Mouse (Mus musculus) heart, postnatal 0 days (tissue): ENCODE results near the gene Sec31b.

Experiments
- CTCF ChIP-seq: IDR thresholded peaks from 2 replicates; pipeline ENCODE4 v1.5.1; 2016; ENCODE audit warnings: antibody characterized with exemption, control low read depth, low read depth
- EP300 ChIP-seq: IDR thresholded peaks from 2 replicates; pipeline ENCODE4 v1.6.1; 2016; ENCODE audit warnings: antibody characterized with exemption, low read depth

- no peak for TF ChIP-seq CTCF
- no peak for TF ChIP-seq EP300
These were observed 7.1 kb upstream of the Sec31b start, which contains the start of gene Gm20538 for GRCm38 (mm10) chr19:44552731-44553130.
